Mouse (Mus musculus): Measurements from ENCODE around the gene Dnajc28. TPM values are rescaled to one million over a fixed set of nuclear protein-coding genes. Genes with fewer than 3 reads are reported as not detected.

The Dnajc28 gene
- polyA plus RNA-seq, 1 experiment, result 32.7 TPM

Other genes starting within 250 kb of the Dnajc28 start
- gene Ifnar2, start 246.2 kb downstream of the Dnajc28 start, polyA plus RNA-seq (2012; ENCODE audit: insufficient read depth, insufficient read length, missing spikeins), result 147 and 149 TPM in 2 replicates
- gene Gm21970, start 227.3 kb downstream of the Dnajc28 start, polyA plus RNA-seq (2012; ENCODE audit: insufficient read depth, insufficient read length, missing spikeins), result 13.8 TPM in 1 of 2 replicates, not detected in the other
- gene Il10rb, start 212.9 kb downstream of the Dnajc28 start, polyA plus RNA-seq (2012; ENCODE audit: insufficient read depth, insufficient read length, missing spikeins), result 29.5 and 44.8 TPM in 2 replicates
- gene Ifnar1, start 133.8 kb downstream of the Dnajc28 start, polyA plus RNA-seq (2012; ENCODE audit: insufficient read depth, insufficient read length, missing spikeins), result 18.2 and 19.6 TPM in 2 replicates
- 15.4 and 22.0 TPM in 2 replicates for gene Ifngr2, start 72.0 kb downstream of the Dnajc28 start, polyA plus RNA-seq (2012; ENCODE audit: insufficient read depth, insufficient read length, missing spikeins)
- gene Tmem50b, start 21.2 kb downstream of the Dnajc28 start, polyA plus RNA-seq (2012; ENCODE audit: insufficient read depth, insufficient read length, missing spikeins), result 71.4 and 79.6 TPM in 2 replicates
- gene Gart, start 27.9 kb upstream of the Dnajc28 start, polyA plus RNA-seq (2012; ENCODE audit: insufficient read depth, insufficient read length, missing spikeins), result 46.7 and 51.5 TPM in 2 replicates
- 59.0 and 88.7 TPM in 2 replicates for gene Son, start 28.5 kb upstream of the Dnajc28 start, polyA plus RNA-seq (2012; ENCODE audit: insufficient read depth, insufficient read length, missing spikeins)
- 0.96 and 4.1 TPM in 2 replicates for gene Donson, start 69.7 kb upstream of the Dnajc28 start, polyA plus RNA-seq (2012; ENCODE audit: insufficient read depth, insufficient read length, missing spikeins)
- 41.2 and 41.5 TPM in 2 replicates for gene Cryzl1, start 109.9 kb upstream of the Dnajc28 start, polyA plus RNA-seq (2012; ENCODE audit: insufficient read depth, insufficient read length, missing spikeins)
- 35.6 and 57.0 TPM in 2 replicates for gene Itsn1, start 110.3 kb upstream of the Dnajc28 start, polyA plus RNA-seq (2012; ENCODE audit: insufficient read depth, insufficient read length, missing spikeins)

Measured in brown adipose tissue, adult 24 weeks (tissue).